Mouse (Mus musculus): ENCODE results near the gene Erp44.

DNA sequence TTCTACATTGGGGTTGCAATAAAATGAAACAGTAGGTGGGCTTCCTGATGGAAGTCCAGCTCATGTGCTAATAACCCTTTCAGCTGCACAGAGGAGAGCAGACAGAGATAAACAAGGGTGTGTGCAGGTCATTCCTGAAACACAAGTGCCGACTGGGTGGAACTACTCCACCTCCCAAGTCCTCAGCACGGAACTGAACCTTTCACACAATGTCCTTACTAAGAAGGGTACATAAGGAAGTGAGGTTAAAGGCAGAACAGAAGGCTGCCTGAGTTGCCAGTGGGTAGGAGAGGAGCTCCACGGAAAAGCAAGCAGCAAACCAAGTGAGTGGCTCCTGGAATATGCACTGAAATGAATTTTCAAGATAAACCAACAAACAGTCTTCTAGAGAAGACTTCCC lies 52.6 kb downstream of the Erp44 start:
- TF ChIP-seq CTCF (conservative IDR thresholded peaks at IDR 0.05 in 1 of 2, IDR thresholded peaks at IDR 0.05 in 1 of 2; ENCODE audit: low read depth in 2 of 2, low read length in 2 of 2) (no peak), ZC3H11A (IDR thresholded peaks at IDR 0.05; ENCODE audit: low read depth, low read length) (no peak), ZMIZ1 (IDR thresholded peaks at IDR 0.05; ENCODE audit: low read depth, low read length) (no peak), MYC (IDR thresholded peaks at IDR 0.05; ENCODE audit: low read depth, low read length) (no peak), SMC3 (IDR thresholded peaks at IDR 0.05; ENCODE audit: low read depth, low read length) (no peak), ZKSCAN1 (IDR thresholded peaks at IDR 0.05; ENCODE audit: borderline replicate concordance, low read depth, low read length) (no peak), USF1 (IDR thresholded peaks at IDR 0.05; ENCODE audit: low read depth, low read length) (no peak), POLR2A (IDR thresholded peaks at IDR 0.05; ENCODE audit: low read depth, low read length) (no peak), IRF4 (IDR thresholded peaks at IDR 0.05; ENCODE audit: low read depth, low read length) (no peak), UBTF (IDR thresholded peaks at IDR 0.05; ENCODE audit: low read depth, low read length) (no peak), ZNF384 (IDR thresholded peaks at IDR 0.05; ENCODE audit: low read depth, low read length) (no peak)

Data from CH12.LX (cell line).